Mouse (Mus musculus): ENCODE measurements at regions not wholly inside any gene's neighbourhood (a gene's known extent, or its start where the extent isn't known, plus 50 kb on each side); places are given as distances from the start of the nearest gene placed in this dataset.

DNA sequence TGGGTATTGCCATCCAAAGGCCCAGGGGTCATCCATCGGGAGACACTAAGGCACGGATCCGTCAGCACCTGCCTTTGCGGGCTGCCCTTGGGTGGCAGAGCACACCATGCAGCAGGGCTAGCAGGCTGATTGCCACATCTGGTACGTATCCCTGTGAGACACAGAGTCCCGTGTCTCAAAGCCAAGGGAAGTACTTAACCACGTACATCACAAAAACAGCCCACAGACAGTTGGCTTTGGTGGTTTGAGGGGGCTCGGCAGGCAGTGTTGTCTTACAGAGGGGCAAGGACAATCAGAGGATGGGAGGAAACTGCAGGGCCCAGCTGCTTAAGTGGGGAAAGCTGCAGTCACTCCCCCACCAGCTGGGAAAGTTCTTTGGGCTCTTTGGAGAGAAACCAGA, 119.1 kb downstream of the Asb1 start:
- TF ChIP-seq CTCF (IDR thresholded peaks at IDR 0.05; ENCODE audit: extremely low read depth, insufficient read depth, insufficient read length, insufficient replicate concordance) (no peak), POLR2A (IDR thresholded peaks at IDR 0.05; ENCODE audit: low read depth, low read length) (no peak)
